Mouse (Mus musculus) gastrocnemius, postnatal 14 days (tissue): Measurements from ENCODE around the gene Gm20897. TPM values are rescaled to one million over a fixed set of nuclear protein-coding genes. Genes with fewer than 3 reads are reported as not detected.
"Not testable (repeated sequence)": the region's sequence is repeated elsewhere in the genome, so short reads cannot be mapped to it uniquely, and the experiment has no call there.

Experiments used
- DNase-seq: peaks from one replicate; pipeline ENCODE4 v3.0.0; 2021; ENCODE audit warnings: mixed read lengths
- intact Hi-C: fragments of 180-260 bp; cut with DNase I; formaldehyde crosslinking; loops from one replicate; pipeline ENCODE4 v1.15.1; 2025; ENCODE audit warnings: low total_unique reads
- long read RNA-seq, 2 experiments: library from polyadenylated mRNA; stranded (forward); transcript quantifications; one replicate each; pipeline ENCODE4 v2.0.0; 2021
- total RNA-seq, 2 experiments: library from RNA; stranded (reverse); gene quantifications; 2 replicates each; pipeline ENCODE4 v1.2.3; 2021

Gene Gm20897
- total RNA-seq = not detected
- long read RNA-seq, experiment 1 = 0 reads
- long read RNA-seq, experiment 2 = 0 reads

GRCm38 (mm10) chrY:38502138-38502537 is at the start of gene Gm20897:
Gm20897 (minus strand) TSS chrY:38502238.
- DNase-seq, intact Hi-C loops: not testable (repeated sequence)

Other genes starting within 250 kb of the Gm20897 start
- not detected for gene Gm21732, start 73.5 kb upstream of the Gm20897 start, total RNA-seq